Mouse (Mus musculus) liver, embryonic 14.5 days (tissue): Measurements from ENCODE around the gene Cbx7.

Experiments
- CTCF ChIP-seq: IDR thresholded peaks from 2 replicates; pipeline ENCODE4 v1.5.1; 2016; ENCODE audit warnings: antibody characterized with exemption, low read depth, control low read depth
- EP300 ChIP-seq: IDR thresholded peaks from 2 replicates; pipeline ENCODE4 v1.6.1; 2016; ENCODE audit warnings: antibody characterized with exemption, low read depth

DNA sequence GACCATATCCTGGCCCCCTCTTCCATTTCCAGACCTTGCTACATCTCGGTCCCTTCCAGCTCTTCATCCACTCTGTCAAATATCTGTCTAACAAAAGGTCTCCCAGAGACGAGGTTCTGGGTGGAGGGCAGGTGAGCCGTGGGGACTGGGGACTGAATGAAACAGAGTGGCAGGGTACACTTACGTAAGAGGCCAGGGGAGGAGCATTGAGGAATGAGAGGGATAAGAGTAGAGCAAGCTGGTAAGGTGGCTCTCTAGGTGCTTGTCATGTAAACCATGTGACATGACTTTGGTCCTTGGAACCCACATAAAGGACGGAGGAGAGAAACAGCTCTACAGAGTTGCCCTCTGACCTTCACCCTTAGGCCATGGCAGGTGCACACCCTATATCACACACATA lies 71.9 kb downstream of the Cbx7 start:
- no peak for TF ChIP-seq CTCF
- no peak for TF ChIP-seq EP300
